Mouse (Mus musculus) olfactory bulb, adult 2 months (tissue): Measurements from ENCODE around the gene Fkrp. TPM values are rescaled to one million over a fixed set of nuclear protein-coding genes. Genes with fewer than 3 reads are reported as not detected.

Source experiments
- H3K27ac ChIP-seq: fragments of 200-500 bp; 2 replicates; pipeline ENCODE4 v1.5.1; 2012; ENCODE audit warnings: low read depth, low read length; ENCODE audit not compliant: insufficient read depth
- H3K4me1 ChIP-seq: fragments of 200-500 bp; 2 replicates; pipeline ENCODE4 v1.6.1; 2012; ENCODE audit warnings: low read length; ENCODE audit not compliant: control insufficient read depth, insufficient read depth
- H3K4me3 ChIP-seq: fragments of 200-500 bp; 2 replicates; pipeline ENCODE4 v1.5.1; 2012; ENCODE audit warnings: mild to moderate bottlenecking, low read depth, low read length, moderate library complexity; ENCODE audit not compliant: insufficient read depth
- CTCF ChIP-seq: fragments of 200-500 bp; IDR thresholded peaks from 2 replicates; pipeline ENCODE4 v1.5.1; 2012; ENCODE audit warnings: low read depth, mild to moderate bottlenecking, low read length, moderate library complexity; ENCODE audit not compliant: insufficient read depth
- POLR2A ChIP-seq: fragments of 200-500 bp; IDR thresholded peaks from 2 replicates; pipeline ENCODE4 v1.6.1; 2012; ENCODE audit warnings: mild to moderate bottlenecking, low read depth, low read length, moderate library complexity; ENCODE audit not compliant: insufficient read depth
- WGBS: fragments of 180-500 bp; shearing (Covaris S2); methylation state at CpG from one replicate; pipeline ENCODE4 v1.1.7; 2018; 5-methylcytosine and 5-hydroxymethylcytosine counted together
- polyA plus RNA-seq: library from polyadenylated mRNA; stranded (reverse); fragments of >200 nt; gene quantifications from 2 replicates; pipeline ENCODE4 v1.2.4, GENCODE M21; 2012; ENCODE audit warnings: low replicate concordance; ENCODE audit not compliant: missing spikeins, insufficient read depth, insufficient read length

The Fkrp gene
- polyA plus RNA-seq, 1 experiment, result not detected

- TF ChIP-seq CTCF (no peak), POLR2A (no peak)
- Histone ChIP-seq H3K4me3 (no peak overlapping the region; the same call in 1 of the 2 replicates), H3K27ac (no peak overlapping the region; the same call in 1 of the 2 replicates), H3K4me1 (peaks cover 35% of the 10 kb centered on the region)
- 61% methylated on average over 14 of the region's 14 CpGs for WGBS
Observed at GRCm38 (mm10) chr7:16845072-16845819, 28.7 kb upstream of the Fkrp start.

- no peak overlapping the region; the same call in 1 of the 2 replicates for H3K27ac ChIP-seq
- H3K4me1 ChIP-seq, result peaks cover 35% of the 10 kb centered on the region
- 44% methylated on average over 3 of the region's 3 CpGs for WGBS
- no peak overlapping the region for H3K4me3 ChIP-seq
- no peak for TF ChIP-seq POLR2A
- TF ChIP-seq CTCF, result no peak
Observed at GRCm38 (mm10) chr7:16844696-16845071, 28.2 kb upstream of the Fkrp start.

- H3K4me1 ChIP-seq, result peaks cover 37% of the 10 kb centered on the region
- peak overlapping the region; percentile 53 for H3K4me3 ChIP-seq
- TF ChIP-seq CTCF, result no peak
- TF ChIP-seq POLR2A, result no peak
- 6% methylated on average over 33 of the region's 33 CpGs for WGBS
- no peak overlapping the region; the same call in 1 of the 2 replicates for H3K27ac ChIP-seq
Observed at GRCm38 (mm10) chr7:16843441-16844171, 27.1 kb upstream of the Fkrp start.

- peak within 1 kb of the TSS; percentile 16; the same call in 1 of the 2 replicates for H3K27ac ChIP-seq
- peak within 1 kb of the TSS; percentile 53 for H3K4me3 ChIP-seq
- under 1% methylated on average over 32 of the region's 32 CpGs for WGBS
- H3K4me1 ChIP-seq, result peaks cover 46% of the 10 kb centered on the region
- peak; percentile 26; the same call in 1 of the 2 replicates for TF ChIP-seq POLR2A
- TF ChIP-seq CTCF, result no peak
Observed at GRCm38 (mm10) chr7:16842645-16843063, 26.1 kb upstream of the Fkrp start, which contains the start of gene Prkd2. Gene Prkd2, plus strand, starts transcription at chr7:16842902.

- WGBS, result 40% methylated on average over 11 of the region's 11 CpGs
- Histone ChIP-seq H3K4me3 (peak overlapping the region; percentile 53), H3K27ac (peak overlapping the region; percentile 16; the same call in 1 of the 2 replicates), H3K4me1 (peaks cover 48% of the 10 kb centered on the region)
- no peak for TF ChIP-seq CTCF
- no peak for TF ChIP-seq POLR2A
Observed at GRCm38 (mm10) chr7:16841561-16842560, 25.3 kb upstream of the Fkrp start.

GRCm38 (mm10) chr7:16841078-16841477 lies 24.5 kb upstream of the Fkrp start:
- Histone ChIP-seq H3K4me3 (no peak overlapping the region), H3K27ac (no peak overlapping the region), H3K4me1 (peaks cover 48% of the 10 kb centered on the region)
- no peak for TF ChIP-seq POLR2A
- TF ChIP-seq CTCF, result no peak
- 71% methylated on average over 4 of the region's 4 CpGs for WGBS

- TF ChIP-seq CTCF (no peak), POLR2A (no peak)
- 82% methylated on average over 2 of the region's 2 CpGs for WGBS
- peaks cover 43% of the 10 kb centered on the region for H3K4me1 ChIP-seq
- H3K27ac ChIP-seq, result no peak overlapping the region
- H3K4me3 ChIP-seq, result no peak overlapping the region
Observed at GRCm38 (mm10) chr7:16840109-16840491, 23.6 kb upstream of the Fkrp start.

GRCm38 (mm10) chr7:16839427-16840108 lies 23.0 kb upstream of the Fkrp start:
- peaks cover 39% of the 10 kb centered on the region for H3K4me1 ChIP-seq
- H3K27ac ChIP-seq, result no peak overlapping the region
- H3K4me3 ChIP-seq, result no peak overlapping the region
- WGBS, result 91% methylated on average over 12 of the region's 12 CpGs
- TF ChIP-seq POLR2A, result no peak
- no peak for TF ChIP-seq CTCF
